Mouse (Mus musculus) thymus, adult 2 months (tissue): Measurements from ENCODE around the gene Cuedc2.

ENCODE experiments used
- CTCF ChIP-seq: fragments of 200-500 bp; IDR thresholded peaks from 2 replicates; pipeline ENCODE4 v1.5.1; 2012; ENCODE audit warnings: mild to moderate bottlenecking, control low read depth, low read length, moderate library complexity, borderline replicate concordance; ENCODE audit not compliant: control insufficient read depth, poor library complexity, insufficient read depth; ENCODE audit errors: extremely low read depth
- POLR2A ChIP-seq: fragments of 200-500 bp; IDR thresholded peaks from 2 replicates; pipeline ENCODE4 v1.6.1; 2012; ENCODE audit warnings: mild to moderate bottlenecking, low read length, control low read depth, moderate library complexity; ENCODE audit not compliant: control insufficient read depth, poor library complexity, insufficient read depth; ENCODE audit errors: extremely low read depth

DNA sequence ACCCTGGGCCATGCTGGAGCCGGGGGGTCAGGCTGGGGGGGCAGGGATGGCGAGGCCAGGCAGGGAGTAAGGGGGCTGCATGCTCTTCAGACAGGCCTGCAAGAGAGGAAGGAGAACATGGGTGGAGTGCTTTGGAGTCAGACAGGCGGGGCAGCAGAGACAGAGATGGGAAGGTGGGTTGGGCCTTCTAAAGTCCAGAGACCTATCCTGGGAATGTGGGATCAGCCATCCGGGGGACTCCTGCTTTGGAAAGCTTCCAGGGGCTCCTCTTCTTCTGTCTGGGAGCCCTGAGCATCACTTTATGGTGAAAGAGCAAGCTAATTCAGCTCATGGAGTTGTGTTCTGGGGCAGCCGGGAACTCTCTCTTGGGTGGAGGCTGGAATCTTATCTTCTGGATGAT lies 13.6 kb downstream of the Cuedc2 start:
- TF ChIP-seq POLR2A (no peak), CTCF (no peak)
